Mouse (Mus musculus): Measurements from ENCODE around the gene Pkig.
"Not testable (repeated sequence)": the region's sequence is repeated elsewhere in the genome, so short reads cannot be mapped to it uniquely, and the experiment has no call there.

Gene Pkig

DNA sequence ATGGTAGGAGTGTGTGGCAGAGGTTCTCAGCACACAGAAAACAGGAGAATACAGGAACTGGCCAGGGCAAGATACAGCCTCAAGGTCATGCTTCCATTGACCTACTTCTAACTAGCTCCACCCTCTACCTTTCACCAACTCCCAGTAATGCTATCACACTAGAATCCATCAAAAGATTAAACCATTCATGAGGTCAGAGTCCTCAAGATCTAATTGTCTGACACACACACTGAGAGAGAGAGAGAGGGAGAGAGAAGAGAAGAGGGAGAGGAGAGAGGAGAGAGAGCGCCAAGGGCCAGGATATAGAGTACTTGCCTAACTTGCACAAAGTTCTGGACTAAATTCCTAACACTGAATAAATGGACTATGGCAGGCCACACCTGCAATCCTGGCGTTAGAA lies 24.2 kb downstream of the Pkig start:
- DNase-seq (ENCODE audit: low read depth, low spot score), result no peak

GRCm38 (mm10) chr2:163685287-163685686 lies 27.1 kb downstream of the Pkig start:
- no peak for DNase-seq (ENCODE audit: low read depth, low spot score)

- peak; percentile 65 for DNase-seq (ENCODE audit: low read depth, low spot score)
These were observed 27.6 kb downstream of the Pkig start for GRCm38 (mm10) chr2:163685761-163686200.

GRCm38 (mm10) chr2:163686233-163686632 lies 28.0 kb downstream of the Pkig start:
- no peak for DNase-seq (ENCODE audit: low read depth, low spot score)

DNA sequence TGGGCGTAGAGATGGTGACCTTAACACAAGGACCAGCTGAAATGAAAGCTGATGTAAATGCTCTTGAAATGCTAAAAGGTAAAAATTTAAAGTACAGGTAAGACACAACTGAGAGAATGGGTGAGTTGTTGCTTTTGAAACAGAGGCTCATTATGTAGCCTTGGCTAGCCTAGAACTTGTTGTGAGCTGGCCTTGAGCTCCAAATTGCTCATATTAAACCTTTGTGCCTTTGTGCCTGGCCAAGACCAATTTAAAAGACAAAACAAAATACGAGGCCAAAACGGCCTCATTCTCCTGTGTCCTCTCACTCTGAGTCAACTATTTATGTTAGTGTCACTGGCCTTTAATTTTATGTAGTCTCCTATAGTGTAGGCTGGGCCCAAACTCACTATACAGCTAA lies 28.7 kb downstream of the Pkig start:
- no peak for DNase-seq (ENCODE audit: low read depth, low spot score)

DNA sequence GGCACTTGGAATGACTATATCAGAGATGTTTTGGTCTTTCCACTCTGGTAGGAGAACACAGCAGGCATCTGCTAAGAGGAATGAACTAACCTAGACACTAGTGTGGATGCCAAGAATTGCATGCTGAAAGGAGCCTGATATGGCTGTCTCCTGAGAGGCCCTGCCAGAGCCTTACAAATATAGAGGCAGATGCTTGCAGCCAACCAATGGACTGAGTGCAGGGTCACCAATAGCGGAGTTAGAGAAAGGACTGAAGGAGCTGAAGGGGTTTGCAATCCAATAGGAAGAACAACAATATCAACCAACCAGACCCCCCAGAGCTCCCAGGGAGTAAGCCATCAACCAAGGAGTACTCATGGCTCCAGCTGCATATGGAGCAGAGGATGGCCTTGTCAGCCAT lies 30.2 kb downstream of the Pkig start:
- DNase-seq (ENCODE audit: low read depth, low spot score), result not testable (repeated sequence)

DNA sequence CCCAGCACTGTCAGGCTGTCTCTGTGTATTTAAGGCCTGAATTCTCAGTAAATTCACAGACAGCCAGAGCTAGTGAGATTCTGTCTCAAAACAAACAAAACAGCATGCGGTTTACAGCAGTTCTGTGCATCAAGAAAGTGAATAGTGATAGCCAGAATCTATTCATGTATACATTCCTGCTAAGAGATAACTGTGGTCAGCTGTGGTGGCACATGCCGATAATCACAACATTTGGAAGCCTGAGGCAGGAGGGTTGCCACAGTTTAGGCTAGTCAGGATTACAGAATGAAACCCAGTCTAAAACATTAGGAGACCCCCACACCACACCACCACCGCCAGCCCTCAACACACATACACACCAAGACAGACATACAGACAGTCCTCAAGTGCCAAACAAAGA lies 31.6 kb downstream of the Pkig start:
- no peak for DNase-seq (ENCODE audit: low read depth, low spot score)

GRCm38 (mm10) chr2:163690409-163691304 lies 32.5 kb downstream of the Pkig start:
- DNase-seq (ENCODE audit: low read depth, low spot score), result no peak

GRCm38 (mm10) chr2:163691846-163692605 lies 33.8 kb downstream of the Pkig start:
- DNase-seq (ENCODE audit: low read depth, low spot score), result no peak

DNA sequence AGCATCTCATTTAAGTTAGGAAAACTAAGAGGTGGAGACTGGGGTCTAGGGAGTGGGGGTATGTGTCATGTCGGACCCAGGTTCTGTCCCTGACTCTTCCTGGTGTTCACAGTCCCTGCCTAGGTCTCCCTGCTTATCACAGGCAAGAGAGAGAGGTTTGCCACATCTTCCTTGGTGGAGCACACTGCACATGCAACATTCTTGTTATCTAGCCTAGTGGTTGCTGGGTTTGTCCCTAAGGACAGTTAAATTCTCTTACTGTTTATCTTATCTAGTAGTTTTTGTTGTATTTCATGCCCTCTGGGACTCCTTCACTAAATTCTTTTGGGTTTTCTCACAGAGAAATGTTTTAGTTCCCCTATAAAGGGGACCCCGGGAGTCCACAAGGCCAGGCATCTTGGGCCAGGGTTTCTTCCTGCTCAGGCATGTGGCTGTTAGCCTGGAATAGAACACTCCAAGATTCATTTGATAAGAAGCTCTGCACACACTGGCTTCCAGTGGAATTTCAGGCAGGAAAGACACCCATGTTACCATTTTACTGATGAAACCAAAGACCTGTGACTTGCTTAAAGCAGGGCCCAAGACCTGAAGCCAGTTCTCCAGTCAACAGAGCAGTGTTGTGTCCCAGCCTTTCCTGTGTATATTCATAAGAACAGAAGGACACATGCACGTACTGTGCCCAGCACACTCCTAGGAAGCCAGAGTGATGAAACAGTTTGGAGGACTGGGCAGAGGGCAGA lies 34.9 kb downstream of the Pkig start:
- no peak for DNase-seq (ENCODE audit: low read depth, low spot score)

- DNase-seq (ENCODE audit: low read depth, low spot score), result peak; percentile 76
These were observed 35.6 kb downstream of the Pkig start for GRCm38 (mm10) chr2:163693716-163694314.

DNA sequence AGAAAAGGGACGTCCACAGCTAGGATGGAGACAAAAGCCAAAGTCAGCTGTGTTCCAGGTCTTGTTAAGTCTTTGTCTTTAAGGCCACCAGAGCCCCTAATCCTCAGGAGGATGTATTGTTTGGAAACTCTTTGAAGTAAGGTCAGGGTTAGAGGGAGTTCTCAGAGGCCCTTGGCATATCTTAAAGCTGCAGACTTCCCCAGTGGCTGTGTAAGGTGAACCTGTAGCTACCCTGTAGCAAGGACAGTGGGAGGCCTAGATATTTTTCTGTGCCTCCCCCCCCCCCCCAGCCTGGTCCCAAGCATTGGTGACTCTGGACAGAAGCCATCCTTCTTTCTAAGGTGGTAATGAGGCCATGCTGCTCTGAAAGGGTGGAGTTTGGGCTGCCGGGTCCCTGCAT lies 38.6 kb downstream of the Pkig start:
- DNase-seq (ENCODE audit: low read depth, low spot score), result no peak

- no peak for DNase-seq (ENCODE audit: low read depth, low spot score)
These were observed 39.7 kb downstream of the Pkig start for GRCm38 (mm10) chr2:163697764-163698480.

GRCm38 (mm10) chr2:163699078-163699780 lies 41.0 kb downstream of the Pkig start:
- no peak for DNase-seq (ENCODE audit: low read depth, low spot score)

GRCm38 (mm10) chr2:163702431-163702830 lies 44.2 kb downstream of the Pkig start:
- DNase-seq (ENCODE audit: low read depth, low spot score), result no peak

DNA sequence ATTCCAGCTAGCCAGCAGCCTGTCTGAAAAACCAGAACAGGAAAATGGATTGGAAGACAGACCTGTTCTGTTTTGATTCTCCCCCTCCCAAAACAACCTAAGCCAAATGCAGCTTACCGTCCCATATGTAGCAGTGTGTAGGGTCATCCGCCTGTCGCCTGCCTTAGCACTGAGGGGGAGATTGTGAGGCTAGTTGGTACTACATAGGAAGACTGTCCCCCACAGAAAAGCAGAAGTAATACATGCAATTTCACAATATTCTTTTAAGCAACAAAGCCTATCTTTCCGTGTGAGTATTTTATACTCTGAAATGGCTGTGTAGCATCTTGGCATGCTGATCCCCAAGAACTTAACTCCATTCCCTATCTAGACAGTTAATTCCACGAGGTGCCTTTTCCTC lies 44.7 kb downstream of the Pkig start:
- DNase-seq (ENCODE audit: low read depth, low spot score), result no peak

- no peak for DNase-seq (ENCODE audit: low read depth, low spot score)
These were observed 45.5 kb downstream of the Pkig start for GRCm38 (mm10) chr2:163703599-163704260.

DNA sequence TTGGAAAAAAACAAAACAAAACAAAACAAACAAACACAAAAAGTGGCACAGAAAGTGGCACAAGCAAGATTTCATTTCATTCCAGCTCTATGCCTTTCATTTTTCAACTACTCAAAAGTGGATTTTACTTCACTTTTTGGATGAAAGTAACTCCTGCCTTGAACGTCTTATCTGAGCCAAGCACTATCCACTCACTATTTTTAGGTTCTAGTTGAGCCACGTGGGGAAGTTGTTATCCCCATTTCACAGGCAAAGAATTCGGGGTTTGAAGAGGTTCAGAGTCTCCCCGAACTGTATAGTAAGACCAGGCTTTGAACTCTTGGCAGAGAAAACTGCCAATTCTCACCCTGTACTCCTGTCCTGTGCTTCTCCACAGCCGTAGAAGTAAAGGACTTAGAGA lies 50.1 kb downstream of the Pkig start:
- DNase-seq (ENCODE audit: low read depth, low spot score), result no peak

DNA sequence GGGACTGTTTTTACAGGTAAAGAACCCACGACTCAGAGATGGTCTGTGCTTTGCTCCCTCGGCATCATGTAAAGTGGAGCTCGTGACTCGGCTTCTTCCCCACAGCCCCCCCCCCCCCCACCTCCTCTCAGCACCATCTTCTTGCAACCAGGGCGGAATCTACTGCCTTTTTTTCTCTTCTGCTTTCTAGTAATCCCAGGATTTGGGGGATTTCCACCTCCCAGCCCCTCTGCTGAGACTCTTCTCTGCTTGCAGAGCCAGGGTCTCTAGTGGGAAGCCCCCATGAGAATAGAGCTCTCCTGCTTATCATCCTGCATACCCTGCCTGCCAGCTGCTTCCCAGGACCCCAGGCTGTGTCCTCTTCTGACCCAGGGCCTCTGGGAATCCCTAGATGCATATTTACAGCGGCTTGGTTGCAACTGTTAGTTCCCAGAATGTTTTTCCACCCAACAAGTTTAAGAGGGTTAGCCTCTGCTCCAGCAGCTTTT lies 50.6 kb downstream of the Pkig start:
- DNase-seq (ENCODE audit: low read depth, low spot score), result no peak

- no peak for DNase-seq (ENCODE audit: low read depth, low spot score)
These were observed 51.8 kb downstream of the Pkig start for GRCm38 (mm10) chr2:163710000-163710399.
